Mouse (Mus musculus) forebrain, embryonic 11.5 days (tissue): ENCODE data around the gene Jup. TPM values are rescaled to one million over a fixed set of nuclear protein-coding genes. Genes with fewer than 3 reads are reported as not detected.
"Not testable (repeated sequence)": the region's sequence is repeated elsewhere in the genome, so short reads cannot be mapped to it uniquely, and the experiment has no call there.

ENCODE experiments used
- ATAC-seq: fragments of 200-750 bp; cut with Nextera tagmentation; replicated peaks from 2 replicates; pipeline ENCODE4 v1.8.0; 2017; ENCODE audit warnings: moderate TSS enrichment; ENCODE audit not compliant: low FRiP score
- DNase-seq: peaks from one replicate; pipeline ENCODE4 v3.0.0-alpha.2; 2017; ENCODE audit warnings: low spot score
- H3K27ac ChIP-seq: fragments of 300-500 bp; sonication (generic); 2 replicates; pipeline ENCODE4 v1.5.1; 2014; ENCODE audit warnings: low read depth, low read length
- H3K27me3 ChIP-seq: fragments of 300-500 bp; sonication (generic); 2 replicates; pipeline ENCODE4 v1.6.1; 2014; ENCODE audit warnings: mild to moderate bottlenecking, low read length, mixed read lengths; ENCODE audit not compliant: control insufficient read depth, insufficient read depth
- H3K36me3 ChIP-seq: fragments of 300-500 bp; sonication (generic); 2 replicates; pipeline ENCODE4 v1.6.1; 2014; ENCODE audit warnings: mild to moderate bottlenecking, low read length, moderate library complexity, mixed read lengths; ENCODE audit not compliant: control insufficient read depth, insufficient read depth
- H3K4me1 ChIP-seq: fragments of 300-500 bp; sonication (generic); replicated peaks from 2 replicates; pipeline ENCODE4 v1.6.1; 2014; ENCODE audit warnings: low read length, mixed read lengths; ENCODE audit not compliant: control insufficient read depth, insufficient read depth
- H3K4me2 ChIP-seq: fragments of 300-500 bp; sonication (generic); 2 replicates; pipeline ENCODE4 v1.6.1; 2014; ENCODE audit warnings: low read depth, mild to moderate bottlenecking, low read length, moderate library complexity, mixed read lengths; ENCODE audit not compliant: severe bottlenecking
- H3K4me3 ChIP-seq: fragments of 300-500 bp; sonication (generic); 2 replicates; pipeline ENCODE4 v1.5.1; 2014; ENCODE audit warnings: low read depth, low read length
- H3K9ac ChIP-seq: fragments of 300-500 bp; sonication (generic); 2 replicates; pipeline ENCODE4 v1.6.1; 2014; ENCODE audit warnings: low read length
- H3K9me3 ChIP-seq: fragments of 300-500 bp; sonication (generic); 2 replicates; pipeline ENCODE4 v1.6.1; 2016; ENCODE audit warnings: low read length, mixed read lengths; ENCODE audit not compliant: control insufficient read depth
- WGBS: fragments of 180-500 bp; shearing (Covaris S2); extraction: QIAGEN DNeasy Blood & Tissue Kit; methylation state at CpG from one replicate; pipeline ENCODE4 v1.1.7; 2014; 5-methylcytosine and 5-hydroxymethylcytosine counted together
- polyA plus RNA-seq: library from polyadenylated mRNA; unstranded; fragments of >200 nt; fragmentation: Nextera tagmentation; extraction: Ambion mirVana; gene quantifications from 2 replicates; pipeline ENCODE4 v1.2.1, GENCODE M21; 2014

The Jup gene
- polyA plus RNA-seq, 1 experiment from 2014 or later = 35.5 TPM

DNA sequence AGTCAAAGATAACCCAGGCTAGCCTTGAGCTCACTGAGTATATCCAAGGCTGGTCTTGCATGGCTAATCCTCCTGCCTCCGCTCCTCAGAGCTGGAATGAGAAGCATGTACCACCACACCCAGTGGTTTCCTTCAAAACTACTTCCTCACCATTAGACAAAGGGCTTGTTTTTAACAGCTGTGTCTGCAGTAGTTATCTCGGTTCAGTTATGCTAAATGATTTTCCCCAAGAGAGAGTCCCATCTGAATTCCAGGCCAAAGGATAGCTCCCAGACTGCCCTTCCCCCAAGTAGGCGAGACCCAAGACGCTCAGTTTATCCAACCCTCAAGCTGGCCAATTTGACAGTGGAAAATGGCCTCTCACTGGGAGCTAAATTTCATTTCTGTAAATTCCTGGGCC, 21.6 kb downstream of the Jup start:
- WGBS = 94% methylated on average over 4 of the region's 4 CpGs
- ATAC-seq = no peak

GRCm38 (mm10) chr11:100375127-100375526, 22.4 kb downstream of the Jup start:
- no peak overlapping the region for H3K4me2 ChIP-seq
- H3K4me1 ChIP-seq = no peaks in the 10 kb centered on the region
- no peaks in the 10 kb centered on the region for H3K27me3 ChIP-seq
- DNase-seq (no peak), ATAC-seq (no peak)
- no peaks in the 10 kb centered on the region for H3K9me3 ChIP-seq
- 87% methylated on average over 9 of the region's 9 CpGs for WGBS
- H3K4me3 ChIP-seq = no peak overlapping the region
- no peak overlapping the region for H3K9ac ChIP-seq
- no peaks in the 10 kb centered on the region for H3K36me3 ChIP-seq
- no peak overlapping the region for H3K27ac ChIP-seq

More for the DNA sequence above, 21.6 kb downstream of the Jup start:
- Histone ChIP-seq H3K4me3 (no peak overlapping the region), H3K4me2 (no peak overlapping the region), H3K4me1 (no peaks in the 10 kb centered on the region), H3K27ac (no peak overlapping the region), H3K9ac (no peak overlapping the region), H3K27me3 (no peaks in the 10 kb centered on the region), H3K9me3 (no peaks in the 10 kb centered on the region), H3K36me3 (no peaks in the 10 kb centered on the region)
- no peak for DNase-seq

DNA sequence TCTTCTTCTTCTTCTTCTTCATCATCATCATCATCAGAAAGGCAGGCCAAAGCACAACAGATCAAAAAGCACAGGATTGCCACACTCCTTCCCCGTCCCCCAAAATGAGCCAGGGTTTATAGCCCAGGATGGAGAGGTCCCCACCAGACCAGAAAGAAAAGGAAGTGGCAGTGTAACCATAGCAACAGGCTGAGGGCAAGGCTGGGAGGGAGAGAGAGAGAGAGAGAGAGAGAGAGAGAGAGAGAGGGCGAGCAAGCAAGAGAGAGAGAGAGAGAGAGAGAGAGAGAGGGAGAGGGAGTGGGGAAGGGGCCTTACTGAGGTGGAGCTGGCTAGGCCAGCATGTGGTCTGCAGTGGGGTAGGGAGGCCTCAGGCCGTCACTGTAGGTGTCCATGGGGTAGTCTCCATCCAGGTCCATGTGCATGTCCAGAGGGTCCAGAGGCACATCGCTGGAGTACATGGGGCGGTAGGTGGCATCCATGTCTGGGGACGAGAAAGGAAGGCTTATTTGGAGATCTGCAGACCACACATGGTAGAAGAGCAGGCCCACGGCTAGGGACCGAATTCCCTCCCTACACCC, 25.5 kb downstream of the Jup start:
- no peak overlapping the region for H3K4me2 ChIP-seq
- DNase-seq (no peak), ATAC-seq (no peak; the same call in 1 of the 2 replicates)
- no peak overlapping the region for H3K27ac ChIP-seq
- no peaks in the 10 kb centered on the region for H3K36me3 ChIP-seq
- no peaks in the 10 kb centered on the region for H3K27me3 ChIP-seq
- H3K4me3 ChIP-seq = no peak overlapping the region
- no peak overlapping the region for H3K9ac ChIP-seq
- 66% methylated on average over 7 of the region's 8 CpGs for WGBS
- no peaks in the 10 kb centered on the region for H3K9me3 ChIP-seq
- no peaks in the 10 kb centered on the region for H3K4me1 ChIP-seq

GRCm38 (mm10) chr11:100369822-100370221, 27.7 kb downstream of the Jup start:
- Histone ChIP-seq H3K9ac (no peak overlapping the region), H3K4me3 (no peak overlapping the region), H3K36me3 (no peaks in the 10 kb centered on the region), H3K4me1 (no peaks in the 10 kb centered on the region), H3K4me2 (no peak overlapping the region), H3K27ac (no peak overlapping the region), H3K27me3 (no peaks in the 10 kb centered on the region), H3K9me3 (no peaks in the 10 kb centered on the region)
- ATAC-seq = no peak
- no peak for DNase-seq
- WGBS = 81% methylated on average over 8 of the region's 8 CpGs

DNA sequence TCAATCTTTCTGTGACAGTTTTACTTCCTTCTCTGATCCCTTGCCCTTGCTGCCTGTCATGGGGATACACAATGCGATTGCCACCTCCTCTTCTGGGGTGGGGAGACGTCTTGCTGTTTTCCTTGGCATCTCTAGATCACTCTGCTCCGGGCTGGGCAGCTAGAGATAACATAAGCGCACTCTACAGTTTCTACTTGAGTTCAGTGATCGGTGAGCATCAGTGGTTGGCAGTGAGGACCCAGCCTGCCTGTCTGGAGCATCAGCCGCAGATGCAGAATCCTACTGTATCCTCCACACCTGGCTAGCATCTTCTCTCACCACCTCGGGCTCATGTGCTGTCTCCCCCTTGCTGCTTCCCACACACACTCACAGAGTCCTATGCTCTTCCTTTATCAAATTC, 28.4 kb downstream of the Jup start:
- Histone ChIP-seq H3K9ac (no peak overlapping the region), H3K36me3 (no peaks in the 10 kb centered on the region), H3K4me1 (no peaks in the 10 kb centered on the region), H3K9me3 (no peaks in the 10 kb centered on the region), H3K4me2 (no peak overlapping the region), H3K27ac (no peak overlapping the region), H3K27me3 (no peaks in the 10 kb centered on the region), H3K4me3 (no peak overlapping the region)
- no peak for DNase-seq
- WGBS = 83% methylated on average over 7 of the region's 7 CpGs
- ATAC-seq = no peak

DNA sequence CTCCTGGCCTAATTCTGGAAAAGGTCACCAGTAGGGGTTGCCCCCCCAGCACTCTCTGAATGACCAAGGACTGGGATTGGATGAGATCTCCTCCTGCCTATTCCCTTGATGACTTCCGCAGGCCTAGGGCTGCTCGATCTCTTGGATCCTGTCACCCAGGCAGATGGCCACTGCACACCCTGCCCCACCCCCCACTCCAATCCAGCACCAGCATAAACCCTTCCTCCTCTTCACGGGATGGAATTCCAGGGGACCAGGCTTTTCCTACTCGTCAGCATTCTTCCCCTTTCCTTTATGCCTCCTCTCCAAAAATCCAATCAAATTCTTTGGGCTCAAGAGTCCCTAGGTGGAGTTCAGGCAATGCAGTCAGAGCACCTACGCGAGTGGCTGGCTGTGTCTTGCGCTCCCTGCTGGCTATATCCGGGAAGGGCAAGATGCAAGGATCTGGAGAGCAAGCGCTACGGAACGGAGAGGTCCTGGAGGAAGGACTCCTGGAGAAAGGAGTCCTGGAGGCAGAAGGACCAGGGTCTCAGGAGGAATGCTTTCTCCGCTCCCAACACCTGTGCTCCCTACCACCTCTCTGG, 34.5 kb downstream of the Jup start:
- Histone ChIP-seq H3K4me3 (no peak overlapping the region), H3K9me3 (no peaks in the 10 kb centered on the region), H3K4me1 (no peaks in the 10 kb centered on the region; the same call in 1 of the 2 replicates), H3K36me3 (no peaks in the 10 kb centered on the region), H3K27ac (no peak overlapping the region), H3K9ac (no peak overlapping the region), H3K27me3 (no peaks in the 10 kb centered on the region), H3K4me2 (no peak overlapping the region)
- ATAC-seq = peak; percentile 46
- peak; percentile 85 for DNase-seq
- 19% methylated on average over 12 of the region's 12 CpGs for WGBS

DNA sequence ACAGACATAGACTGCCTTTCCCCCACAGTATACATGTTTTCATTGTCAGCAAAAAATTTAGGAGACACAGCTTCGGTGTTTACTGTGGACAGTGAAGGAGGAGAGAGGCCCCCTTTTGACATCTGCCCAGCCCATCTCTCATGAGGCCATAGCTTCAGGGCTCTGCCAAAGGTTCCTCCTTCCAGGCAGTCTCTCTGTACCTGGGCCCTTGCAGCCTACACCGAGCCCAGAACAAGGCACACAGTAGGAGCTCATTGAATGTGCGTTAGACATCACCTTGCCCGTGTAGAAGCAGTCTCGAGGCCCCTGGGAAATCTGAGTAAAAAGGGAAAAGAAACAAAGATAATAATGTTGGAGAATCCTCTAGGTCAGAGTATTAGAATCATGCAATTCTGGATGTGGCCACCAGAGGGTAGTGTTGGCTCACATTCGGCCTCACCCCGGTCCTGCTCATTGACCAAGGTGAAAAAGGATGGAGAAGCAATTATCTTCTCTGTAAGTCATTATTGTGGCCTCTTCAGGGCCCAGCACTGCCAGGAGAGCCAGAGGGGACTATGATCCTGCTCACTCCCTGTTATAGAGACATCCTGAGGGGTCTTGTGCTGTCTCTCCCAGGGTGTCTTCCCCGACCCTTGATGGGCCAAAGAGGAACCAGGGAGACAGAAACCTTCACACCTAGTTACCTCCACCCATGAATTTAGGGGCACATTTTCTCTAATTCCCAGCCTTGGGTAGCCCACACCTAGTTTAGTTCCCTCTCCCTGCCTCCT, 35.2 kb downstream of the Jup start:
- Histone ChIP-seq H3K9me3 (no peaks in the 10 kb centered on the region), H3K4me3 (no peak overlapping the region), H3K9ac (no peak overlapping the region), H3K27ac (no peak overlapping the region), H3K4me2 (no peak overlapping the region), H3K27me3 (no peaks in the 10 kb centered on the region), H3K4me1 (no peaks in the 10 kb centered on the region; the same call in 1 of the 2 replicates), H3K36me3 (no peaks in the 10 kb centered on the region)
- 13% methylated on average over 8 of the region's 8 CpGs for WGBS
- DNase-seq = peak; percentile 84
- peak; percentile 39; the same call in 1 of the 2 replicates for ATAC-seq

DNA sequence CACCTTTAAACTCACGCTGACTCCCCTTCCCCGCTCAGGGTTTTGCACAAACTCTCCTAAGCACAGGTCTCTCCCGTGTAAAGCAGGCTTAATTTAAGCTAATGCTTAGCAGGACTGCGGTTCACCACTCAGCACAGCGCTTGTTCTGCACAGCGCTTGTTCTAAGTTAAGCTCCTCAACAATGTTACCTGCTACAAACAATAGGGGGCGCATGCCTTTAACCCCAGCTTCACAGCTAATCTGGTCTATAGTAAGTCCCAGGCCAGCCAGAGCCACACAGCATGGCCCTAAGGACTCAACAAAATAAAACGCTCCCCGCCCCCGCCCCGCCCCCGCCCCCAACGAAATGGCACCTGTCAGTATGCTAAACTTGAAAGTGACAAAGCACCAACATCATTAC, 36.5 kb downstream of the Jup start:
- H3K9me3 ChIP-seq, H3K27me3 ChIP-seq, H3K4me3 ChIP-seq, H3K4me2 ChIP-seq, H3K36me3 ChIP-seq, DNase-seq, ATAC-seq, H3K9ac ChIP-seq, H3K4me1 ChIP-seq, H3K27ac ChIP-seq: not testable (repeated sequence)
- no CpG with 5 or more reads among the region's 13 CpGs for WGBS
